Mouse (Mus musculus) spleen, adult 2 months (tissue): Measurements from ENCODE around the gene Rtn4r. TPM values are rescaled to one million over a fixed set of nuclear protein-coding genes. Genes with fewer than 3 reads are reported as not detected.

Source experiments
- DNase-seq, 2 experiments: peaks; one replicate each; pipeline versions ENCODE4 v3.0.0 to v3.0.0-alpha.2; 2012 to 2021; ENCODE audit warnings: low spot score in 2 of 2, low read depth in 1 of 2
- H3K27ac ChIP-seq: fragments of 200-500 bp; 2 replicates; pipeline ENCODE4 v1.5.1; 2012; ENCODE audit warnings: low read length, inconsistent platforms; ENCODE audit not compliant: insufficient read depth
- H3K27me3 ChIP-seq: fragments of 200-500 bp; 2 replicates; pipeline ENCODE4 v1.6.1; 2012; ENCODE audit warnings: mild to moderate bottlenecking, moderate library complexity, low read length, inconsistent platforms; ENCODE audit not compliant: control insufficient read depth, insufficient read depth
- H3K36me3 ChIP-seq: fragments of 200-500 bp; 2 replicates; pipeline ENCODE4 v1.6.1; 2012; ENCODE audit warnings: mild to moderate bottlenecking, low read length, inconsistent platforms; ENCODE audit not compliant: control insufficient read depth, insufficient read depth
- H3K4me1 ChIP-seq: fragments of 200-500 bp; 2 replicates; pipeline ENCODE4 v1.6.1; 2011; ENCODE audit warnings: inconsistent platforms; ENCODE audit not compliant: control insufficient read depth, insufficient read depth, insufficient read length
- H3K4me3 ChIP-seq: fragments of 200-500 bp; 2 replicates; pipeline ENCODE4 v1.5.1; 2011; ENCODE audit warnings: mild to moderate bottlenecking, inconsistent platforms; ENCODE audit not compliant: insufficient read depth, insufficient read length; ENCODE audit errors: extremely low read depth
- CTCF ChIP-seq: fragments of 200-500 bp; IDR thresholded peaks from 2 replicates; pipeline ENCODE4 v1.5.1; 2011; ENCODE audit warnings: mild to moderate bottlenecking, inconsistent platforms; ENCODE audit not compliant: insufficient read depth, insufficient read length, insufficient replicate concordance; ENCODE audit errors: extremely low read depth
- POLR2A ChIP-seq: fragments of 200-500 bp; IDR thresholded peaks from 2 replicates; pipeline ENCODE4 v1.6.1; 2011; ENCODE audit warnings: low read depth, low read length, inconsistent platforms
- WGBS: fragments of 180-500 bp; shearing (Covaris S2); methylation state at CpG from one replicate; pipeline ENCODE4 v1.1.7; 2018; 5-methylcytosine and 5-hydroxymethylcytosine counted together
- polyA plus RNA-seq: library from polyadenylated mRNA; depleted of rRNA; stranded (reverse); fragments of >200 nt; gene quantifications from 2 replicates; pipeline ENCODE4 v1.2.3, GENCODE M21; 2012

Gene Rtn4r
- polyA plus RNA-seq, 1 experiment, result 10.2 TPM

DNA sequence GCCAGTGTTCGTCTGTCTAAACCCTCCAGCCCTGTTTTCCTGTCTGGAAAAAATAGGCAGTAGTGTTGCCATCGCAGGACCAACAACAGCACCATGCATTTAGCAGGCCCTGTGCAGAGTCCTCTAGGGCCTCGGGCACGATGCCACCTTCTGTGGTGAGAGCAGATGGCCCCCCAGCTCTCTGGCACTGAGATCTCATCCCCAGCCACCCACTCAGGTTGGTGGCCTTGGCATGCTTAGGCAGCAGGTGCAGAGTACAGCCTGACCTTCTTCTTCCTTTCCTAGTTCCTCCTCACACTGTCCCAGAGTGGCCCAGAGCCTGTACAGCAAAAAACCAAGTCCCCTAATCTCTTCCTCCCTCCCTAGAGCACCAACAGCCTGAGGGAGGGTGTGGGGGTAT, 3.4 kb upstream of the Rtn4r start:
- Histone ChIP-seq H3K36me3 (no peaks in the 10 kb centered on the region), H3K27ac (no peak overlapping the region), H3K27me3 (peaks cover 13% of the 10 kb centered on the region), H3K4me3 (no peak overlapping the region), H3K4me1 (peaks cover 2% of the 10 kb centered on the region; the same call in 1 of the 2 replicates)
- no peak for DNase-seq
- 43% methylated on average over 4 of the region's 4 CpGs for WGBS
- TF ChIP-seq POLR2A, result no peak
- no peak for TF ChIP-seq CTCF

DNA sequence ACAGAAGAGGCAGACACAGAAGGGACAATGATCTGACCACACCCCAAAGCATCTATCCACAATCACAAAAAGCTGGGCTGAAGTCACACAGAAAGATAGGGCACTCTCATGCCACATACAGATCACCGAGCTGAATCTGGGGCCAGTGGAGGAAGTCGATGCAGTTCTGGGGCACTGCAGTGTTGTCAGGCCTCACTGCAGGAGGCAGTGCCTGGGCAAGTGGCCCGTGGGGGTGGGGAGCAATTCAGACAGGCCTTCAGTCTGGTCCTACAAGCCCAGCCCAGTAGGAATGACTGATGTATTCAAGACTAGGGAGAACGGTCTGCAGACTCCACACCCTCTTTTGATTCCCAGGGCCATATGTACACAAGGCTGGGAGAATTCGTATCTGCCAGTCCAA, 2.8 kb upstream of the Rtn4r start:
- Histone ChIP-seq H3K4me3 (no peak overlapping the region), H3K36me3 (no peaks in the 10 kb centered on the region), H3K27ac (no peak overlapping the region), H3K27me3 (peaks cover 13% of the 10 kb centered on the region), H3K4me1 (peaks cover 2% of the 10 kb centered on the region; the same call in 1 of the 2 replicates)
- no peak for DNase-seq
- WGBS, result 37% methylated on average over 5 of the region's 5 CpGs
- TF ChIP-seq POLR2A (no peak), CTCF (no peak)

DNA sequence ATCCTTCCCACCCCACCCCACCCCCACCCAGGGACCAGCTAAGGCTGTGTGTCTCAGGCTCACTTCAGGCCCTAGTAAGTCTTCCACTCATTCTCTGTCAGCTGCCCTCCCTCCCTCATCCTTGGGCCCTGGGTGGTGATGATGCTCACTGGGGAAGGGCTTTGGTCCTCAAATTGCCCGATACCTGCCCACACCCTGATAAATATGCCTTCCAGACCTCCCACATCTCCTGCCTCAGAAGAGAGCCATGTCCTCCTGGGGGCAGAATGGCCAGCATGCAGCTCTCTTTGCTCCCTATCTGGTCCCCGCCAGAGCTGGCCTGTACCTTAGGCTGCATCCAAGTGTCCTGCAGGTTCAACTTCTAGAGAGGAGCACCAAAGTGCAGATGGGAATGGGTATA, 2.3 kb upstream of the Rtn4r start:
- Histone ChIP-seq H3K27ac (no peak overlapping the region), H3K4me1 (peaks cover 2% of the 10 kb centered on the region; the same call in 1 of the 2 replicates), H3K4me3 (no peak overlapping the region), H3K36me3 (no peaks in the 10 kb centered on the region), H3K27me3 (peaks cover 13% of the 10 kb centered on the region)
- TF ChIP-seq POLR2A (no peak), CTCF (no peak)
- WGBS, result 84% methylated on average over 2 of the region's 2 CpGs
- no peak for DNase-seq

DNA sequence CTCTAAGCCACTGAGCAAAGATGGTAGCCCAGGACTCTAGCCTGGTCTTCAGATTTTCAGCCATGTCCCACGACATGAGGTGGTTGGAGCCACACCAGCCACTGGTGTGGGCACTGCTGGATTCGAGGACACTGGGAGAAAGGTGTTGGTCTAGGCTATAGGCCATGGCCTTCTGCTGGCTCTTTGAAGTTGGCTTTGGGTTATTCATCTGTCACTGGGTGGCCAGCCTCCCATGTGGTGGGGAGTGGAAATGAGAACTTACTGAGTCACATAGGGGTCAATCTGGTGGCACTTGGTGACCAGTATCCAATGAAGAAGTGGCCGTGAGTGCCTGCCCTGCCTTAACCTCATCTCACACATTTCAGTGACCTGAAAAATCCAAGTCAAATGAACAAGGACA, 1.2 kb upstream of the Rtn4r start:
- H3K4me1 ChIP-seq, result peaks cover 2% of the 10 kb centered on the region; the same call in 1 of the 2 replicates
- peaks cover 13% of the 10 kb centered on the region for H3K27me3 ChIP-seq
- no peak for DNase-seq
- H3K36me3 ChIP-seq, result no peaks in the 10 kb centered on the region
- no peak overlapping the region for H3K4me3 ChIP-seq
- 88% methylated on average over 3 of the region's 3 CpGs for WGBS
- TF ChIP-seq POLR2A (no peak), CTCF (no peak)
- H3K27ac ChIP-seq, result no peak overlapping the region

DNA sequence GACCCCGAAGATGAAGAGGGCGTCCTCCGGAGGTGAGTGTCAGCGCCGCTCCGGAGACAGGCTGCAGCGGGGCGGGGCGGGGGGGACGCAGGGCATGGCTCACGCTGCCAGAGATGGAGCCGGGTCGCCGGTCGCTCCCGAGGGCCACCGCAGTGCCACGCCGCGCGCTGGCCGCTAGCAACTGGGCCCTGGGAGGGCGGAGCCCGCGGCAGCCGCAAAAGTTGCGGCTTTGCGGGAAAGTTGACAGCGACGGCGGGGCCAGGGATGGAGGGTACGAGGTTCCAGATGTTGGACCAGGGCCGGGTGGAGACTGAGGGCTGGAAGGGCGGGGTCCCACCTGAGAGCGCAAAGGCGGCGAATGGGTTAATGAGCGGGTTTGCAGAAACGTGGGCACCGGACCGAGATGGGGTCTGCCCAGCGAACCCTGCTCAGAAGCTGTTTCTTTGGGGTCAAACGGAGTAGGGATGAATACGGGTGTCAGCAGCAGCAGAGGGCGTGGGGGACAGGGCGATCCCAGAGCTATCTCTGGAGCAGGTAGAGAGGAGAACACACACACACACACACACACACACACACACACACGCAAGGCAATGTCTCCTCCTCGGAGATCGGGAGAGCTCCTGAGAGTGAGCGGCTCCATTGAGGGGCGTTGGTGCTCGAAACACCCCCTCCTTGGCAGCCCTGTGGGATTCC, 575 bp downstream of the Rtn4r start:
- DNase-seq, result no peak
- 11% methylated on average over 52 of the region's 52 CpGs for WGBS
- H3K36me3 ChIP-seq, result no peaks in the 10 kb centered on the region
- H3K27me3 ChIP-seq, result peaks cover 13% of the 10 kb centered on the region
- H3K4me1 ChIP-seq, result peaks cover 2% of the 10 kb centered on the region; the same call in 1 of the 2 replicates
- TF ChIP-seq CTCF (no peak), POLR2A (no peak)
- H3K4me3 ChIP-seq, result peak overlapping the region; percentile 51; the same call in 1 of the 2 replicates
- no peak overlapping the region for H3K27ac ChIP-seq

DNA sequence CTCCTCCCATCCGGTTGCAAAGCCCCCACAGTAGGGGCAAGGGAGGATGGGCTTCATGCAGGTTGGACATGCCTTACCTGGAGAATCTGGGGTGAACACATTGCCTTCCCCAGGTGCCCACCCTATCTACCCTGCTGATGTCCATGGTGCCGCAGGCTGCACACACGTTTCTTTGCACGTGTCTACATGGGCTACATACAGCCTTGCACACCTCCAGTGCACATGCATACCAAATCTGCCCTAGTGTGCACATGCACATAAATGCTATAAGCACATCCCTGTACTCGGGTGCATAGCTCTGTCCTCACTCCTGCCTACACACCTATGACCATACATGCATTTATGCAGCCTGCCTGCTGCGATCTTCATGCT, 1.1 kb downstream of the Rtn4r start:
- DNase-seq, result no peak

DNA sequence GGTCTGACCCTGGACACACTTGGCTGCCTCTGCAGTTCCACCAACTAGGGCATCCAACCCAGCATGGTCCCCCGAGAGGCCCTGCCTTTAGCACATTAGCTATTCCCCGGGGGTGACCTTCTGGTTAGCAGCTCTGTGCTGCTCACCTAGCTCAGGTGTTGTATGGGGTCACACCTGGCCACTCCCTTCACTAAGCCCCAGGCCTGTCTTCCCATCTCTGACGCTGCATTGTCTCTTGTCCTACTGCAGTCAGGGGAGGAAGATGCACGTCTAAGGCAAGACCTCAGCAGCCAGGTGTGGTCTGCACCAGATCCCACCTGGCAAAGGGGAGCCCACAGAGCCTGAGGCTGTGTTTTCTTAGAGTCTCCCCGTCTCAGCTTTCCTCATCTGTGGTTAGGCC, 2.0 kb downstream of the Rtn4r start:
- Histone ChIP-seq H3K4me1 (peaks cover 2% of the 10 kb centered on the region; the same call in 1 of the 2 replicates), H3K27ac (no peak overlapping the region), H3K27me3 (peaks cover 13% of the 10 kb centered on the region), H3K4me3 (no peak overlapping the region), H3K36me3 (no peaks in the 10 kb centered on the region)
- TF ChIP-seq CTCF, result no peak
- no peak for TF ChIP-seq POLR2A
- 75% methylated on average over 5 of the region's 5 CpGs for WGBS
- DNase-seq, result no peak

More for the DNA sequence above, 1.1 kb downstream of the Rtn4r start:
- WGBS, result 83% methylated on average over 6 of the region's 6 CpGs
- TF ChIP-seq CTCF (no peak), POLR2A (no peak)
- Histone ChIP-seq H3K27me3 (peaks cover 13% of the 10 kb centered on the region), H3K4me1 (peaks cover 2% of the 10 kb centered on the region; the same call in 1 of the 2 replicates), H3K36me3 (no peaks in the 10 kb centered on the region), H3K4me3 (no peak overlapping the region), H3K27ac (no peak overlapping the region)
